Mouse (Mus musculus) small intestine, adult 2 months (tissue): ENCODE measurements around the gene Slamf1.

Source experiments
- CTCF ChIP-seq: fragments of 200-500 bp; IDR thresholded peaks from 2 replicates; pipeline ENCODE4 v1.5.1; 2012; ENCODE audit warnings: low read depth, mild to moderate bottlenecking, control low read depth, inconsistent platforms, low read length, moderate library complexity, mixed read lengths; ENCODE audit not compliant: insufficient replicate concordance, insufficient read length; ENCODE audit errors: extremely low read depth
- POLR2A ChIP-seq: fragments of 200-500 bp; IDR thresholded peaks from 2 replicates; pipeline ENCODE4 v1.6.1; 2012; ENCODE audit warnings: low read depth, mild to moderate bottlenecking, control low read depth, inconsistent platforms, low read length, moderate library complexity

- TF ChIP-seq POLR2A, result no peak
- TF ChIP-seq CTCF, result no peak
These were observed 58.5 kb downstream of the Slamf1 start for GRCm38 (mm10) chr1:171825462-171825861.
